Mouse (Mus musculus): ENCODE data around the gene Ttc5. TPM values are rescaled to one million over a fixed set of nuclear protein-coding genes. Genes with fewer than 3 reads are reported as not detected.
"Not testable (repeated sequence)": the region's sequence is repeated elsewhere in the genome, so short reads cannot be mapped to it uniquely, and the experiment has no call there.

Gene Ttc5
- total RNA-seq, 2 experiments from 2014 or later = 1.2 to 9.8 TPM

DNA sequence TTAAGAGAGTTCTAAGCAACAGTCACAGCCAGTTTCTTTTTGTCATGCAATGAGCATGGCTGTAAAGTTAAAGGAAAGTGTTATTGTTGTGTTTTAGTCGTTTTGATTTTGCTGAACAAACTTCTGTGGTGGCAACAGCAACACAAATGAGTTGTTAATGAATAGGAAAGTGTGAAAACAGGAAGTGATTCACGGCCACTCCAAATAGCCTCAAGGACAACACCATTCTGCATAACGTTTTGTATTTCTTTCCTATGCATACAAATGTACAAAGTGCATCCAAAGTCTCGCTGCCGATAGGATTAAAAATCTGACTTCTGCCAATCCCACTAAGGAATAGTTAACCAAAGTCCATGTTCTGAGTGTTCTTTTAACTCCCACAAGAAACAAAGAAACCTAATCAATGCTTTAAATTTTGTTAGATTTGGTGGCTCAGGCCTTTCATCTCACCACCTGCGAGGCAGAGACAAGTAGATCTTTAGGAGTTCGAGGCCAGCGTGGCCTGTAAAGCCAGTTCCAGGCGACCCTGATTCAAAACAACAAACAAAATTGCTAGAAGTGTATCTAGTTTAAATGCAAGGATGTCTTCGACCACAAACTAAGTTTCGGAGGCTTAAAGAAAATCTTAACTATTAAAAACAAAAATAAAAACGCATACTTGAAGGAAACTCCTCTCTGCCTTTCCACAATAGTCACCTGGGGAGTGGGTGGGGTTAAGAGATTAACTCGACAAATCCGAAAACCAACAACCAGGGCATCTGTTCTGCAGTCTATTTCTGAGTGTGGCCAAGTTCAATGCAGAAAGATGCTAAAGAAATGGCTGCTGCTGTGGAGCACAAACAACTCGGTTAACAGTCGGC lies 698 bp downstream of the Ttc5 start:
- ATAC-seq (replicated peaks; ENCODE audit: low FRiP score, poor library complexity, severe bottlenecking) = no peak; the same call in 1 of the 2 replicates

DNA sequence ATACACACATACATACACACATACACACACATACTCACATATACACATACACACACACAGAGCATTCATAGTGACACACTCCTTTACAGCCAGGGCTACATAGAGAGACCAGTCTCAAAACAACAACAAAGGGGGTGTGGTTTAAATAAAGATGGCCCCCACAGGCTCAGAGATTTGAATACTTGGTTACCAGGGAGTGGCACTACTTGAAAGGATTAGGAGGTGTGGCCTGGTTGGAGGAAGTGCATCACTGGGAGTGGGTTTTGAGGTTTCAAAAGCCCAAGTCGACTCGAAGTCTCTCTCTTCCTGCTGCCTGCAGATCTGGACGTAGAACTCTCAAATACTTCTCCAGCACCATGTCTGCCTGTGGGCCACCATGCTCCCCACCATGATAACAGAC lies 3.2 kb downstream of the Ttc5 start:
- no peak for ATAC-seq (replicated peaks; ENCODE audit: low FRiP score, poor library complexity, severe bottlenecking)

DNA sequence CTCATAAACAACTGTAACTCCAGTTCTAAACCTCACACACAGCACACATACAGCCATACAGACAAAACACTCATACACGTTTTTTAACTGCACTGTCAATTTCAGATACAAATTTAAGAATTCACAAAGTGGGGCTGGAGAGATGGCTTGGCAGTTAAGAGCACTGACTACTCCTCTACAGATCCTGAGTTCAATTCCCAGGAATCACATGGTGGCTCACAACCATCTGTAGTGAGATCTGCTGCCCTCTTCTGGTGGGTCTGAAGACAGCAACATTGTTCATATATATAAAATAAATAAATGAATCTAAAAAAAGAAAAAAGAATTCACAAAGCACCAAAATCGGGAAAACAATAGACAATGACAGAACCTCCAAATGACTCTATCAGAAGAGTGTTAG lies 14.0 kb downstream of the Ttc5 start:
- ATAC-seq (replicated peaks; ENCODE audit: low FRiP score, poor library complexity, severe bottlenecking) = no peak

DNA sequence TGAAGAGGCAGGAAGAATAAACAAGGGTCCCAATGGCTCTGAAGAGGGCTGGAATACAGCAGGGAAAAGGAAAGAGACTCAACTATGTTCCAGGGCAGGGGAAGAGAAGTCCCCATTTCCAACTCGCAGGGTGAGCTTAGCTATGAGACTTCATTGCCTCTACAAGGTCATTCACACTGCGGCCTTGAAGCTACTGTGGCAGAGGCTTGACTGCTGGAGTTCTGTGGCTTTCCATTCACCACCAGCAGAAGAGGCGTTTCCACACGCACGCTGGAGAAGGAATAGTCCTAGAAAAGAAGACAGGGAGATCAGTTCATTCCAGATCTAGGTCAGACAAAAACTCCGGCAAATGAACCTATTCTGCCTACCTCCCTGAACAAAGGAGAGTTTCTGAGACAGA lies 19.6 kb downstream of the Ttc5 start:
- ATAC-seq (replicated peaks; ENCODE audit: low FRiP score, poor library complexity, severe bottlenecking) = no peak

DNA sequence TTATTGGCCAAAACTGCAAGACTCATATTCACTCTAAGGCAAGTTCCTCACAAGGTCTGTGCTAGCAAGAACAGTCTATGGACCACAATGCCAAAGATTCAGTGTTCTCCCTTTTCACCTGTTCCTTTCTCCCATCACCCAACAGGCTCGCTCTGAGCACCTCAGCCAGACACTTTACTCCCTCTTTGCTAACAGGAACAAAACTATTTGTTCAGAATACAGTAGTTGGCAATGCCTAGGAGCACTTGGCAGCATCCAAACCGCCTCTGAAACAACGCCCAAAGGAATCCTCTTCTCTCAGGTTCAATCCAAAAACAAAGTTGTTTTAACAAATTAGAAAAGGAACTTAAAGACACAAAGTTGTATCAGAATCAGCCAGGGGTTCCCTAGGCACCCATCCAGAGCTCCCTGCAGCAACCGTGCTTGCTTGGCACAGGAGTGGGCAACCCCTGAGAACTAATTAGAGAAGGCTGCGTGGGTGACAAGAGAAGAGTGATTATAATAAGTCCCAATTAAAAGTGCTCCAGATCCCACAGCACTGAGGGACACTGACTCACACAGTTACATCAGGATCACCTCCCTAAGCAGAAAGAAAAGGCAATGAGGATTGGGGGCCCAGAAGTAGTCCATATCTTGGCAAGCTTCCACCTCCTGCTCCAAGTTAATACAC lies 26.8 kb downstream of the Ttc5 start:
- no peak for ATAC-seq (replicated peaks; ENCODE audit: low FRiP score, poor library complexity, severe bottlenecking)

DNA sequence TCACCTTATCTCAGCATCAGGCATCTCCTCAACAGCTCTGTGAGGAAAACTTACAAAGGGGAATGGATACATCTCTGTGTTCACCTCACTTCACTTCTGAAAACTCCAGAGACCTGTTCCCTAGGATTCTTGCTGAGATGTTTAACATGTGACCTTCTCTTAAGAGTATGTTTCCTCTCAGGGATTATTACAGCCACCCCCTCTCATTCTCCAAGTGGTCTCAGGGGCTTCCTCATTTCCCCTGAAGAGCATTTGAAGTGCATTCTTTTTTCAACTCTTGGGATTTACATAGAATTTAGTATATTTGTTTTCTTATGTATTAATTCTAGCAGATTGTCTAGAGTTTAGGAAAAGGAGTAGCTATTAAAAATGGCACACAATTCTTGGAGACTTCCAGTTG lies 40.3 kb downstream of the Ttc5 start, which contains the start of gene Olfr749:
Gene Olfr749 (minus strand): TSS at position 101 of the 400 bp plus-strand sequence.
- no peak for ATAC-seq (replicated peaks; ENCODE audit: low FRiP score, poor library complexity, severe bottlenecking)

DNA sequence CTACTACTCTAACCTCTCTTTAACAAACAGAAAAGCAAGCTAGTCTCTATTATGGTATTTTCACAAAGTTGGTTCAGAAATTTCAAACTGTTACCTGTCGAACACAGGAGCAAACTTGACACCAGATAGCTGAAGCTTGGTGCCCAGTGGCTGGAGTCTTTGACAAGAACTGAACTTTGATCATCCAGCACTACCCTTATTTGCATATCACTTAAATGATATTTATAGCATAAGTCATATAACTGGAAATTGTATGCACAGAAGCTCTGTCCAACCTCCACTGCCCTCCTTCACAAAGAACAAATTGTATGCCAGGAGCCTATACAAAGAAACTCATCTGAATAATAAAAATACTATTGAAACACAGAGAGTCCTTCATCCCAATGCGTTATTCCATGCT lies 43.7 kb downstream of the Ttc5 start:
- no peak for ATAC-seq (replicated peaks; ENCODE audit: low FRiP score, poor library complexity, severe bottlenecking)

DNA sequence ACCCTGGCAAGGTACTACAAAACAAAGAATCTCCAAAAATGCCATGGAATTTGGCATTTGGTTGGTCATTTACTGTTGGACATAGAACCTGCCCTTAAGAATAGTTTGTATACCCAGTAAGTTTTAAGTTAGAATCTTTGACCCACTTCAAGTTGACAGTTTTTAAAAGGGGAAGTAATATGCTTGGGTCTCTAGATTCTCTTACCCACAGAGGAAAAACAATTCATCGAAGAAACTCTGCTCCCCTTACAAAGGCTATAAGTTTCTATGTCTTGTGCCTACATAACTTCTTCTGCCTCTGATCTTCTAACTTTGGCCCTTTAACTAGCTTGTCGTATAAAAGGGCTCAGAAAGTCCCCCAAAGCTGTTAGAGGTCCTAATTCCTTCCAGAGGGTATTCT lies 45.0 kb downstream of the Ttc5 start:
- ATAC-seq (replicated peaks; ENCODE audit: low FRiP score, poor library complexity, severe bottlenecking) = no peak

DNA sequence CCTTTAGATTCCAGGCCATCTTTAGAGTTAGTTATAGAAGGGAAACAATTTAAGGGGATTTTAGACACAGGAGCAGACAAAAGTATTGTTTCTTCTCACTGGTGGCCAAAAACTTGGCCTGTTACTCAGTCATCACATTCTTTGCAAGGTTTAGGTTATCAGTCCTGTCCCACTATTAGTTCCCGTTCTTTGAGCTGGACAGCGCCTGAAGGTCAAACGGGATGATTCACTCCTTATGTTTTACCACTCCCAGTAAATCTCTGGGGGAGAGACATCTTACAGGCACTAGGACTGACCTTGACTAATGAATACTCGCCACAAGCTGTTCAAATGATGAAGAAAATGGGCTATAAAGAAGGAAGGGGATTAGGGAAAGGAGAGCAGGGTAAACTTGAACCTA lies 62.9 kb downstream of the Ttc5 start:
- ATAC-seq (replicated peaks; ENCODE audit: low FRiP score, poor library complexity, severe bottlenecking) = not testable (repeated sequence)

DNA sequence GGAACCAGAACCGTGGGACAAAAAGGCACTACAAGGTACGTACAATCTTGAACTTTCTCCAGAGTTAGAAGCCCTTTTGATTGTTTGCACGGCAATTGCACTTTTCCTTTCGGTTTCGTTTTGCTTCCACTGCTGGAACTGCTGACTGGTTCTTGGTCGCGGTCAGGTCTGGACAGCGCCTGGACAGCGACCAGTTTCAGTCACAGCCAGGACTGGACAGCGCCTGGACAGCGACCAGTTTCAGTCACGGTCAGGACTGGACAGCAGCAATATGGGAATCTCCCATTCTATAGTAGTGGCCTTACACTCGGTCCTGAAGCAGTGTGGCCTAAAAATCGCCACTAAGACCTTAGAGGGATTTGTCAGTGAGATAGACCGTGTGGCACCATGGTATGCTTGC lies 65.4 kb downstream of the Ttc5 start:
- ATAC-seq (replicated peaks; ENCODE audit: low FRiP score, poor library complexity, severe bottlenecking) = not testable (repeated sequence)

Other genes starting within 250 kb of the Ttc5 start
- not detected in 2 replicates for gene Olfr744, start 170.6 kb downstream of the Ttc5 start, total RNA-seq (2015; ENCODE audit: low replicate concordance)
- not detected in 2 replicates for gene Olfr744, start 170.6 kb downstream of the Ttc5 start, total RNA-seq (2017; ENCODE audit: low replicate concordance)
- not detected in 2 replicates for gene Olfr745, start 146.1 kb downstream of the Ttc5 start, total RNA-seq (2015; ENCODE audit: low replicate concordance)
- gene Olfr745, start 146.1 kb downstream of the Ttc5 start, total RNA-seq (2017; ENCODE audit: low replicate concordance) = not detected in 2 replicates
- gene Olfr746, start 138.4 kb downstream of the Ttc5 start, total RNA-seq (2015; ENCODE audit: low replicate concordance) = not detected in 2 replicates
- not detected in 2 replicates for gene Olfr746, start 138.4 kb downstream of the Ttc5 start, total RNA-seq (2017; ENCODE audit: low replicate concordance)
- gene Olfr747, start 92.3 kb downstream of the Ttc5 start, total RNA-seq (2015; ENCODE audit: low replicate concordance) = not detected in 2 replicates
- not detected in 2 replicates for gene Olfr747, start 92.3 kb downstream of the Ttc5 start, total RNA-seq (2017; ENCODE audit: low replicate concordance)
- gene Olfr748, start 78.1 kb downstream of the Ttc5 start, total RNA-seq (2015; ENCODE audit: low replicate concordance) = not detected in 2 replicates
- not detected in 2 replicates for gene Olfr748, start 78.1 kb downstream of the Ttc5 start, total RNA-seq (2017; ENCODE audit: low replicate concordance)
- gene Olfr749, start 40.4 kb downstream of the Ttc5 start, total RNA-seq (2015; ENCODE audit: low replicate concordance) = not detected in 2 replicates
- gene Olfr749, start 40.4 kb downstream of the Ttc5 start, total RNA-seq (2017; ENCODE audit: low replicate concordance) = not detected in 2 replicates
- gene Ccnb1ip1, start 22.2 kb upstream of the Ttc5 start, total RNA-seq (2015; ENCODE audit: low replicate concordance) = not detected in 2 replicates
- not detected in 2 replicates for gene Ccnb1ip1, start 22.2 kb upstream of the Ttc5 start, total RNA-seq (2017; ENCODE audit: low replicate concordance)
- 15.8 and 18.2 TPM in 2 replicates for gene Parp2, start 22.3 kb upstream of the Ttc5 start, total RNA-seq (2015; ENCODE audit: low replicate concordance)
- 32.1 and 44.7 TPM in 2 replicates for gene Parp2, start 22.3 kb upstream of the Ttc5 start, total RNA-seq (2017; ENCODE audit: low replicate concordance)
- gene Tep1, start 85.0 kb upstream of the Ttc5 start, total RNA-seq (2015; ENCODE audit: low replicate concordance) = 9.0 and 13.4 TPM in 2 replicates
- 5.3 and 18.3 TPM in 2 replicates for gene Tep1, start 85.0 kb upstream of the Ttc5 start, total RNA-seq (2017; ENCODE audit: low replicate concordance)
- not detected in 2 replicates for gene Klhl33, start 112.0 kb upstream of the Ttc5 start, total RNA-seq (2015; ENCODE audit: low replicate concordance)
- 0.14 TPM in 1 of 2 replicates, not detected in the other for gene Klhl33, start 112.0 kb upstream of the Ttc5 start, total RNA-seq (2017; ENCODE audit: low replicate concordance)
- 6.5 and 19.2 TPM in 2 replicates for gene Osgep, start 139.4 kb upstream of the Ttc5 start, total RNA-seq (2015; ENCODE audit: low replicate concordance)
- gene Osgep, start 139.4 kb upstream of the Ttc5 start, total RNA-seq (2017; ENCODE audit: low replicate concordance) = 13.0 and 13.4 TPM in 2 replicates
- gene Apex1, start 139.4 kb upstream of the Ttc5 start, total RNA-seq (2015; ENCODE audit: low replicate concordance) = 21.9 and 26.3 TPM in 2 replicates
- 12.3 and 13.4 TPM in 2 replicates for gene Apex1, start 139.4 kb upstream of the Ttc5 start, total RNA-seq (2017; ENCODE audit: low replicate concordance)
- 19.6 and 22.3 TPM in 2 replicates for gene Pip4p1, start 145.3 kb upstream of the Ttc5 start, total RNA-seq (2015; ENCODE audit: low replicate concordance)
- 18.0 and 21.5 TPM in 2 replicates for gene Pip4p1, start 145.3 kb upstream of the Ttc5 start, total RNA-seq (2017; ENCODE audit: low replicate concordance)
- 357 and 415 TPM in 2 replicates for gene Pnp, start 145.6 kb upstream of the Ttc5 start, total RNA-seq (2015; ENCODE audit: low replicate concordance)
- 529 and 542 TPM in 2 replicates for gene Pnp, start 145.6 kb upstream of the Ttc5 start, total RNA-seq (2017; ENCODE audit: low replicate concordance)
- not detected in 2 replicates for gene Gm49342, start 159.0 kb upstream of the Ttc5 start, total RNA-seq (2015; ENCODE audit: low replicate concordance)
- gene Gm49342, start 159.0 kb upstream of the Ttc5 start, total RNA-seq (2017; ENCODE audit: low replicate concordance) = not detected in 2 replicates
- gene Pnp2, start 170.5 kb upstream of the Ttc5 start, total RNA-seq (2015; ENCODE audit: low replicate concordance) = 161 and 174 TPM in 2 replicates
- 56.1 and 122 TPM in 2 replicates for gene Pnp2, start 170.5 kb upstream of the Ttc5 start, total RNA-seq (2017; ENCODE audit: low replicate concordance)
- 1.3 TPM in 1 of 2 replicates, not detected in the other for gene Rnase10, start 222.2 kb upstream of the Ttc5 start, total RNA-seq (2015; ENCODE audit: low replicate concordance)
- gene Rnase10, start 222.2 kb upstream of the Ttc5 start, total RNA-seq (2017; ENCODE audit: low replicate concordance) = 0.85 TPM in 1 of 2 replicates, not detected in the other

All from erythroblast, adult 5-6 weeks (primary cell).